ENCODE assay signal across 22 mouse cellular contexts in genomic region chrX:9487671-9488070, GRCm38 (mm10). TPM values are rescaled to one million over a fixed set of nuclear protein-coding genes. Genes with fewer than 3 reads are reported as not detected.
DNase-seq lines count a peak whose midpoint lies in the region; ATAC-seq and TF ChIP-seq lines count a peak whose summit lies in the region.
"Had no signal": no experiment of that assay in that cellular context is flagged by ENCODE, and none has a peak within 500 bp of the region (broad histone marks: within the 10 kb centered on the region; RNA-seq: fewer than 3 reads in every experiment).

Cybb (minus strand) TSS chrX:9487771.

- ATAC-seq in liver, embryonic 15.5 days (ENCODE audit: insufficient read depth): no peak
- ATAC-seq in liver, embryonic 12.5 days: no peak
- ATAC-seq: forebrain, postnatal 0 days; hindbrain, embryonic 16.5 days; intestine, postnatal 0 days had no signal

- TF ChIP-seq POLR2A in CH12.LX (IDR thresholded peaks at IDR 0.05; ENCODE audit: low read depth, low read length): no peak
- no peak for TF ChIP-seq POLR2A in bone marrow macrophage, adult 2 months (IDR thresholded peaks at IDR 0.05; ENCODE audit: borderline replicate concordance, low read depth, low read length)

- TF ChIP-seq RAD21 in CH12.LX (IDR thresholded peaks at IDR 0.05; ENCODE audit: low read depth, low read length): no peak

- 62% methylated on average over 4 of the region's 4 CpGs for WGBS in liver, embryonic 15.5 days (ENCODE audit: insufficient replicate concordance)
- WGBS in liver, embryonic 12.5 days (ENCODE audit: insufficient replicate concordance): 58% methylated on average over 4 of the region's 4 CpGs
- 79% methylated on average over 3 of the region's 4 CpGs for WGBS in macrophage (ENCODE audit: missing documents)

- dilution Hi-C loops in CH12.LX (cut with MboI; ENCODE audit: extremely low pct_ligation_motif_present, extremely low pct_unique_long_range_greater_than_20kb, low sequenced_read_pairs): no loop called here

- H3K4me3 ChIP-seq in liver, embryonic 15.5 days (replicated peaks): no peak within 1 kb of the TSS
- H3K4me3 ChIP-seq in liver, embryonic 12.5 days: no peak within 1 kb of the TSS
- no peak within 1 kb of the TSS for H3K4me3 ChIP-seq in CH12.LX (replicated peaks in 1 of 3; ENCODE audit: low read depth in 2 of 3, low read length in 2 of 3, poor library complexity in 1 of 3)
- no peak within 1 kb of the TSS for H3K4me3 ChIP-seq in bone marrow macrophage, adult 2 months (ENCODE audit: insufficient read depth, low read length)
- no peak within 1 kb of the TSS for H3K4me3 ChIP-seq in macrophage (ENCODE audit: inconsistent target)
- H3K4me3 ChIP-seq: embryonic facial prominence, embryonic 13.5 days; kidney, embryonic 15.5 days; midbrain, embryonic 12.5 days; myocyte had no signal

- no peak within 1 kb of the TSS for H3K27ac ChIP-seq in liver, embryonic 15.5 days (replicated peaks)
- H3K27ac ChIP-seq in liver, embryonic 12.5 days: no peak within 1 kb of the TSS
- no peak within 1 kb of the TSS for H3K27ac ChIP-seq in CH12.LX (ENCODE audit: insufficient read depth, low read depth)
- H3K27ac ChIP-seq in bone marrow macrophage, adult 2 months (ENCODE audit: insufficient read depth, low read depth, low read length): no peak within 1 kb of the TSS
- no peak within 1 kb of the TSS for H3K27ac ChIP-seq in macrophage
- H3K27ac ChIP-seq: embryonic facial prominence, embryonic 13.5 days; kidney, embryonic 15.5 days; liver, embryonic 14.5 days; midbrain, embryonic 12.5 days had no signal

- intact Hi-C loops in gastrocnemius, postnatal 14 days (cut with DNase I; ENCODE audit: low total_unique reads): no loop called here

- H3K4me1 ChIP-seq in liver, embryonic 15.5 days (replicated peaks): no peaks in the 10 kb centered on the region
- H3K4me1 ChIP-seq in liver, embryonic 12.5 days: no peaks in the 10 kb centered on the region
- H3K4me1 ChIP-seq in CH12.LX (ENCODE audit: control insufficient read depth in 1 of 2, insufficient read depth in 2 of 2): no peaks in the 10 kb centered on the region
- peaks cover 8% of the 10 kb centered on the region for H3K4me1 ChIP-seq in bone marrow macrophage, adult 2 months (ENCODE audit: control insufficient read depth, insufficient read depth, low read length)
- H3K4me1 ChIP-seq: embryonic facial prominence, embryonic 13.5 days; kidney, embryonic 15.5 days; midbrain, embryonic 12.5 days had no signal

- no peak for TF ChIP-seq EP300 in CH12.LX (IDR thresholded peaks at IDR 0.05; ENCODE audit: low read length)

- no peaks in the 10 kb centered on the region for H3K36me3 ChIP-seq in liver, embryonic 15.5 days (replicated peaks)
- no peaks in the 10 kb centered on the region for H3K36me3 ChIP-seq in liver, embryonic 12.5 days
- H3K36me3 ChIP-seq in CH12.LX (replicated peaks in 1 of 2; ENCODE audit: control insufficient read depth in 1 of 2, insufficient read depth in 1 of 2, low read length in 1 of 2): no peaks in the 10 kb centered on the region
- H3K36me3 ChIP-seq in macrophage (ENCODE audit: inconsistent target): no peaks in the 10 kb centered on the region
- H3K36me3 ChIP-seq: embryonic facial prominence, embryonic 13.5 days; kidney, embryonic 15.5 days; midbrain, embryonic 12.5 days had no signal

- H3K27me3 ChIP-seq in liver, embryonic 15.5 days: no peaks in the 10 kb centered on the region
- no peaks in the 10 kb centered on the region for H3K27me3 ChIP-seq in liver, embryonic 12.5 days (replicated peaks)
- H3K27me3 ChIP-seq in CH12.LX (replicated peaks): no peaks in the 10 kb centered on the region
- H3K27me3 ChIP-seq: embryonic facial prominence, embryonic 13.5 days; kidney, embryonic 15.5 days; midbrain, embryonic 12.5 days had no signal

- no peak within 1 kb of the TSS for H3K9ac ChIP-seq in liver, embryonic 15.5 days
- H3K9ac ChIP-seq in liver, embryonic 12.5 days: no peak within 1 kb of the TSS
- no peak within 1 kb of the TSS for H3K9ac ChIP-seq in CH12.LX (ENCODE audit: insufficient read depth, low read depth)
- H3K9ac ChIP-seq: embryonic facial prominence, embryonic 13.5 days; forebrain, postnatal 0 days; kidney, embryonic 15.5 days; liver, embryonic 14.5 days; midbrain, embryonic 12.5 days had no signal

- no peak within 1 kb of the TSS for H3K4me2 ChIP-seq in liver, embryonic 15.5 days
- no peak within 1 kb of the TSS for H3K4me2 ChIP-seq in liver, embryonic 12.5 days
- no peak within 1 kb of the TSS for H3K4me2 ChIP-seq in CH12.LX (ENCODE audit: insufficient read depth, low read depth, poor library complexity, severe bottlenecking)
- H3K4me2 ChIP-seq: embryonic facial prominence, embryonic 13.5 days; kidney, embryonic 15.5 days; midbrain, embryonic 12.5 days had no signal

- no peak for DNase-seq in CH12.LX (ENCODE audit: extremely low read depth)
- DNase-seq in yolk sac, embryonic 10.5 days (ENCODE audit: low spot score): no peak
- no peak for DNase-seq in gastrocnemius, postnatal 14 days
- DNase-seq: cerebellum, adult 11 months; cerebellum, postnatal 10 days; forebrain, postnatal 0 days; heart, adult 18-20 months; heart, postnatal 4 days; lung, postnatal 4 days; right cerebral cortex, postnatal 14 days had no signal

- TF ChIP-seq CTCF in CH12.LX (conservative IDR thresholded peaks at IDR 0.05 in 1 of 2, IDR thresholded peaks at IDR 0.05 in 1 of 2; ENCODE audit: low read depth in 2 of 2, low read length in 2 of 2): no peak
- TF ChIP-seq CTCF in bone marrow macrophage, adult 2 months (IDR thresholded peaks at IDR 0.05; ENCODE audit: low read depth, low read length): no peak

- H3K79me2 ChIP-seq in CH12.LX (replicated peaks; ENCODE audit: control insufficient read depth, extremely low read depth, insufficient read depth, poor library complexity, severe bottlenecking) (no peaks in the 10 kb centered on the region), macrophage (ENCODE audit: inconsistent target) (no peaks in the 10 kb centered on the region)

- no peaks in the 10 kb centered on the region for H3K9me3 ChIP-seq in liver, embryonic 15.5 days (replicated peaks)
- no peaks in the 10 kb centered on the region for H3K9me3 ChIP-seq in liver, embryonic 12.5 days (replicated peaks)
- H3K9me3 ChIP-seq in CH12.LX (replicated peaks; ENCODE audit: low read length): no peaks in the 10 kb centered on the region
- H3K9me3 ChIP-seq: embryonic facial prominence, embryonic 13.5 days; kidney, embryonic 15.5 days; midbrain, embryonic 12.5 days had no signal

- in situ Hi-C loops in CH12.LX (cut with MboI; ENCODE audit: low pct_ligation_motif_present, low pct_unique_long_range_greater_than_20kb, low sequenced_read_pairs): no loop called here

TF ChIP-seq in CH12.LX, 34 proteins besides CTCF, POLR2A, EP300 and RAD21:
- TF ChIP-seq HCFC1 (IDR thresholded peaks at IDR 0.05; ENCODE audit: low read depth, low read length) (no peak), KAT2A (IDR thresholded peaks at IDR 0.05; ENCODE audit: insufficient replicate concordance, low read length) (no peak), GABPA (IDR thresholded peaks at IDR 0.05; ENCODE audit: insufficient replicate concordance, low read depth, low read length) (no peak), UBTF (IDR thresholded peaks at IDR 0.05; ENCODE audit: low read depth, low read length) (no peak), RCOR1 (conservative IDR thresholded peaks at IDR 0.05; ENCODE audit: low read depth, low read length) (no peak), MAFK (IDR thresholded peaks at IDR 0.05; ENCODE audit: insufficient replicate concordance, low read length) (no peak), BHLHE40 (IDR thresholded peaks at IDR 0.05; ENCODE audit: low read depth, low read length) (no peak), MAZ (IDR thresholded peaks at IDR 0.05; ENCODE audit: low read depth, low read length) (no peak), CHD1 (IDR thresholded peaks at IDR 0.05; ENCODE audit: low read depth, low read length) (no peak), MYC (IDR thresholded peaks at IDR 0.05; ENCODE audit: low read depth, low read length) (no peak), USF2 (conservative IDR thresholded peaks at IDR 0.05; ENCODE audit: low read depth, low read length) (no peak), JUND (conservative IDR thresholded peaks at IDR 0.05; ENCODE audit: low read depth, low read length) (no peak), MAX (IDR thresholded peaks at IDR 0.05; ENCODE audit: low read length) (no peak), NELFE (IDR thresholded peaks at IDR 0.05; ENCODE audit: low read depth, low read length) (no peak)

RNA-seq across cellular contexts. Expression of gene Cybb, which starts in this region (rescaled TPM):
- polyA plus RNA-seq in liver, embryonic 15.5 days (2015; fragmentation: Nextera tagmentation; extraction: Ambion mirVana): 17.1 and 17.5 TPM in 2 replicates
- polyA plus RNA-seq in liver, embryonic 12.5 days (2016; fragmentation: Nextera tagmentation; extraction: Ambion mirVana): 2.9 and 3.7 TPM in 2 replicates
- total RNA-seq in CH12.LX (2012; rRNA removed): 46.3 and 57.0 TPM in 2 replicates
- 111 TPM in 2 replicates for total RNA-seq in CH12.LX (2014; rRNA removed)
- polyA plus RNA-seq in CH12.LX (2012; ENCODE audit: insufficient read length, low read depth): 126 and 127 TPM in 2 replicates
- polyA plus RNA-seq in bone marrow macrophage, adult 2 months (2012; ENCODE audit: insufficient read depth, insufficient read length, missing spikeins): 784 and 847 TPM in 2 replicates
- total RNA-seq in macrophage (2018; cell fraction: chromatin; rRNA removed): 1,000 to 10,000 TPM in 14 of 26 experiments, 100 to 1,000 TPM in 12; 150 to 2,500 (median 1,092) TPM
- 100 to 1,000 TPM; 329 to 971 (median 729) TPM for total RNA-seq in macrophage (2018; cell fraction: cytosol; rRNA removed)
- total RNA-seq in macrophage (2018; cell fraction: nucleus; rRNA removed): 1,000 to 10,000 TPM in 16 of 26 experiments, 100 to 1,000 TPM in 10; 272 to 1,970 (median 1,234) TPM
- polyA plus RNA-seq in macrophage (2018): 209 to 458 TPM (median 351 TPM) in 3 replicates
- total RNA-seq in gastrocnemius, postnatal 14 days (2021): 1 to 10 TPM; 1.7 to 3.4 TPM
- polyA plus RNA-seq: C2C12, myocyte had no signal

Comparison
In these comparisons a context has a peak if more than half of its experiments do, and no peak if none do; other contexts are left out.
1. RNA of gene Cybb (total RNA-seq): 46.3 to 111 TPM in CH12.LX; 1.7 to 3.4 TPM in gastrocnemius, postnatal 14 days; every median in the first group is over 10 times any median in the second.